In genomic region chr7:116031388-116031717, GRCm38 (mm10) we compare ENCODE assay signal across 9 mouse cellular contexts. TPM values are rescaled to one million over a fixed set of nuclear protein-coding genes. Genes with fewer than 3 reads are reported as not detected.
A peak's percentile ranks its signal among the peaks of the same experiment; 100 is the strongest.
DNase-seq lines count a peak whose midpoint lies in the region; ATAC-seq and TF ChIP-seq lines count a peak whose summit lies in the region.
"Had no signal": no experiment of that assay in that cellular context is flagged by ENCODE, and none has a peak within 500 bp of the region (broad histone marks: within the 10 kb centered on the region; RNA-seq: fewer than 3 reads in every experiment).

No protein-coding gene starts in this region.

- H3K27me3 ChIP-seq in megakaryocyte, embryonic 14.5 days (replicated peaks), result peaks cover 74% of the 10 kb centered on the region
- 0 out of 2 replicates have a peak, but pooled peaks cover 2% of the 10 kb centered on the region for H3K27me3 ChIP-seq in forebrain, embryonic 11.5 days (ENCODE audit: control insufficient read depth, insufficient read depth, low read length)
- H3K27me3 ChIP-seq in limb, embryonic 14.5 days (ENCODE audit: control insufficient read depth, insufficient read depth, low read length), result peaks cover 22% of the 10 kb centered on the region
- peaks cover 5% of the 10 kb centered on the region for H3K27me3 ChIP-seq in stomach, embryonic 14.5 days (ENCODE audit: control insufficient read depth, insufficient read depth, low read length)

- WGBS in forebrain, embryonic 11.5 days, result under 1% methylated on average over 14 of the region's 14 CpGs
- WGBS in limb, embryonic 14.5 days, result 2% methylated on average over 14 of the region's 14 CpGs
- WGBS in stomach, embryonic 14.5 days, result under 1% methylated on average over 14 of the region's 14 CpGs

- no peaks in the 10 kb centered on the region for H3K9me3 ChIP-seq in megakaryocyte, embryonic 14.5 days
- H3K9me3 ChIP-seq in forebrain, embryonic 11.5 days (ENCODE audit: control insufficient read depth, low read length), result no peaks in the 10 kb centered on the region
- H3K9me3 ChIP-seq in limb, embryonic 14.5 days (ENCODE audit: control insufficient read depth, low read length), result no peaks in the 10 kb centered on the region
- no peaks in the 10 kb centered on the region for H3K9me3 ChIP-seq in stomach, embryonic 14.5 days (ENCODE audit: control insufficient read depth, low read depth, low read length)

- TF ChIP-seq POLR2A in limb, embryonic 14.5 days (IDR thresholded peaks at IDR 0.05; ENCODE audit: borderline replicate concordance, extremely low read depth, insufficient read depth, insufficient read length), result no peak

- H3K4me2 ChIP-seq in forebrain, embryonic 11.5 days (ENCODE audit: low read depth, low read length, severe bottlenecking), result peak overlapping the region; percentile 100
- peak overlapping the region; percentile 96 for H3K4me2 ChIP-seq in limb, embryonic 14.5 days (replicated peaks; ENCODE audit: low read depth, low read length, severe bottlenecking)
- H3K4me2 ChIP-seq in stomach, embryonic 14.5 days (replicated peaks; ENCODE audit: low read depth, low read length), result peak overlapping the region; percentile 92

- H3K27ac ChIP-seq in forebrain, embryonic 11.5 days (ENCODE audit: low read depth, low read length), result peak overlapping the region; percentile 96
- peak overlapping the region; percentile 94 for H3K27ac ChIP-seq in limb, embryonic 14.5 days (replicated peaks; ENCODE audit: low read depth, low read length)
- peak overlapping the region; percentile 84 for H3K27ac ChIP-seq in stomach, embryonic 14.5 days (ENCODE audit: low read length)

- H3K9ac ChIP-seq in forebrain, embryonic 11.5 days (ENCODE audit: low read length), result peak overlapping the region; percentile 98
- H3K9ac ChIP-seq in limb, embryonic 14.5 days (ENCODE audit: low read depth, low read length, severe bottlenecking), result peak overlapping the region; percentile 84
- H3K9ac ChIP-seq in stomach, embryonic 14.5 days (replicated peaks; ENCODE audit: low read depth, low read length), result peak overlapping the region; percentile 73

- H3K36me3 ChIP-seq in megakaryocyte, embryonic 14.5 days (replicated peaks; ENCODE audit: low read length), result no peaks in the 10 kb centered on the region
- H3K36me3 ChIP-seq in forebrain, embryonic 11.5 days (ENCODE audit: control insufficient read depth, insufficient read depth, low read length), result no peaks in the 10 kb centered on the region
- H3K36me3 ChIP-seq in limb, embryonic 14.5 days (ENCODE audit: control insufficient read depth, insufficient read depth, low read length), result no peaks in the 10 kb centered on the region; the same call in 1 of the 2 replicates
- no peaks in the 10 kb centered on the region for H3K36me3 ChIP-seq in stomach, embryonic 14.5 days (ENCODE audit: control insufficient read depth, insufficient read depth, low read length)

- peaks cover 36% of the 10 kb centered on the region for H3K4me1 ChIP-seq in megakaryocyte, embryonic 14.5 days
- H3K4me1 ChIP-seq in forebrain, embryonic 11.5 days (replicated peaks; ENCODE audit: control insufficient read depth, insufficient read depth, low read length), result peaks cover 10% of the 10 kb centered on the region; the same call in 1 of the 2 replicates
- peaks cover 8% of the 10 kb centered on the region; the same call in 1 of the 2 replicates for H3K4me1 ChIP-seq in limb, embryonic 14.5 days (ENCODE audit: control insufficient read depth, insufficient read depth, low read length)
- H3K4me1 ChIP-seq in stomach, embryonic 14.5 days (ENCODE audit: control insufficient read depth, insufficient read depth, low read length), result peaks cover 5% of the 10 kb centered on the region; the same call in 1 of the 2 replicates

- DNase-seq in forebrain, embryonic 11.5 days (ENCODE audit: low spot score), result no peak
- DNase-seq in limb, embryonic 14.5 days (ENCODE audit: low spot score), result no peak
- no peak for DNase-seq in spleen, postnatal 4 days (ENCODE audit: low spot score in 2 of 2)

- peak overlapping the region; percentile 91 for H3K4me3 ChIP-seq in megakaryocyte, embryonic 14.5 days (replicated peaks)
- H3K4me3 ChIP-seq in forebrain, embryonic 11.5 days (ENCODE audit: low read depth, low read length), result peak overlapping the region; percentile 55
- H3K4me3 ChIP-seq in limb, embryonic 14.5 days (replicated peaks; ENCODE audit: low read length), result peak overlapping the region; percentile 54
- peak overlapping the region; percentile 49 for H3K4me3 ChIP-seq in stomach, embryonic 14.5 days (ENCODE audit: low read depth, low read length)

- no peak for ATAC-seq in megakaryocyte, adult 5-6 weeks (ENCODE audit: poor library complexity, severe bottlenecking)
- ATAC-seq in forebrain, embryonic 11.5 days (replicated peaks; ENCODE audit: low FRiP score), result peak; percentile 4; the same call in 1 of the 2 replicates
- ATAC-seq in limb, embryonic 14.5 days (ENCODE audit: low FRiP score, low read depth), result 0 out of 2 replicates have a peak, but pooled peaks have one; percentile 3
- ATAC-seq in stomach, embryonic 14.5 days (ENCODE audit: insufficient number of reproducible peaks, insufficient read depth, low FRiP score, low read depth), result no peak
- ATAC-seq in monocyte, adult 5-6 weeks (replicated peaks; ENCODE audit: insufficient number of reproducible peaks, low FRiP score, low TSS enrichment, poor library complexity, severe bottlenecking), result no peak
- no peak for ATAC-seq in inflammation-experienced regulatory T-cells, adult 6 months

RNA-seq across cellular contexts. Expression of gene Sox6, which starts 7.2 kb away (rescaled TPM):
- 0.17 TPM in 1 of 2 replicates, not detected in the other for polyA plus RNA-seq in megakaryocyte, embryonic 14.5 days (2012; ENCODE audit: insufficient read depth, low replicate concordance)
- 0.45 and 3.8 TPM in 2 replicates for total RNA-seq in megakaryocyte, adult 5-6 weeks (2015)
- 0.99 and 1.2 TPM in 2 replicates for total RNA-seq in megakaryocyte, adult 5-6 weeks (2017)
- polyA plus RNA-seq in forebrain, embryonic 11.5 days (2014; fragmentation: Nextera tagmentation; extraction: Ambion mirVana), result 127 and 154 TPM in 2 replicates
- 21.3 and 34.0 TPM in 2 replicates for polyA plus RNA-seq in limb, embryonic 14.5 days (2012; rRNA removed)
- polyA plus RNA-seq in limb, embryonic 14.5 days (2014; fragmentation: Nextera tagmentation; extraction: Ambion mirVana), result 59.4 and 67.4 TPM in 2 replicates
- polyA plus RNA-seq in stomach, embryonic 14.5 days (2014; fragmentation: Nextera tagmentation; extraction: Ambion mirVana), result 38.7 and 40.6 TPM in 2 replicates
- 0.29 to 2.1 TPM in 2 of 3 replicates, not detected in the other for total RNA-seq in monocyte, adult 5-6 weeks (2017)
- not detected for polyA plus RNA-seq in inflammation-experienced regulatory T-cells, adult 6 months (2017; shearing (Covaris generic))

RNA-seq across cellular contexts. Expression of gene 1110004F10Rik, which starts 7.8 kb away (rescaled TPM):
- 10.6 and 59.4 TPM in 2 replicates for polyA plus RNA-seq in megakaryocyte, embryonic 14.5 days (2012; ENCODE audit: insufficient read depth, low replicate concordance)
- total RNA-seq in megakaryocyte, adult 5-6 weeks (2015), result 85.7 and 95.9 TPM in 2 replicates
- 154 and 167 TPM in 2 replicates for total RNA-seq in megakaryocyte, adult 5-6 weeks (2017)
- 358 and 366 TPM in 2 replicates for polyA plus RNA-seq in forebrain, embryonic 11.5 days (2014; fragmentation: Nextera tagmentation; extraction: Ambion mirVana)
- polyA plus RNA-seq in limb, embryonic 14.5 days (2012; rRNA removed), result 183 and 187 TPM in 2 replicates
- polyA plus RNA-seq in limb, embryonic 14.5 days (2014; fragmentation: Nextera tagmentation; extraction: Ambion mirVana), result 283 and 299 TPM in 2 replicates
- polyA plus RNA-seq in stomach, embryonic 14.5 days (2014; fragmentation: Nextera tagmentation; extraction: Ambion mirVana), result 271 and 275 TPM in 2 replicates
- 163 to 218 TPM (median 176 TPM) in 3 replicates for total RNA-seq in monocyte, adult 5-6 weeks (2017)
- polyA plus RNA-seq in inflammation-experienced regulatory T-cells, adult 6 months (2017; shearing (Covaris generic)), result 100 to 1,000 TPM; 199 to 229 (median 218) TPM

RNA-seq across cellular contexts. Expression of gene Gm4353, which starts 53.1 kb away (rescaled TPM):
- 0.82 TPM in 1 of 2 replicates, not detected in the other for polyA plus RNA-seq in megakaryocyte, embryonic 14.5 days (2012; ENCODE audit: insufficient read depth, low replicate concordance)
- total RNA-seq in megakaryocyte, adult 5-6 weeks (2015), result 0.22 and 0.23 TPM in 2 replicates
- total RNA-seq in megakaryocyte, adult 5-6 weeks (2017), result 0.66 and 0.81 TPM in 2 replicates
- polyA plus RNA-seq in forebrain, embryonic 11.5 days (2014; fragmentation: Nextera tagmentation; extraction: Ambion mirVana), result 0.56 and 0.91 TPM in 2 replicates
- 0.79 and 0.87 TPM in 2 replicates for polyA plus RNA-seq in limb, embryonic 14.5 days (2012; rRNA removed)
- polyA plus RNA-seq in limb, embryonic 14.5 days (2014; fragmentation: Nextera tagmentation; extraction: Ambion mirVana), result 1.1 and 1.4 TPM in 2 replicates
- 0.71 and 1.2 TPM in 2 replicates for polyA plus RNA-seq in stomach, embryonic 14.5 days (2014; fragmentation: Nextera tagmentation; extraction: Ambion mirVana)
- total RNA-seq in monocyte, adult 5-6 weeks (2017), result 0.67 to 1.2 TPM (median 0.75 TPM) in 3 replicates
- 1 to 10 TPM in 2 of 3 experiments, under 1 TPM in 1; 0.34 to 1.2 (median 1.2) TPM for polyA plus RNA-seq in inflammation-experienced regulatory T-cells, adult 6 months (2017; shearing (Covaris generic))
- total RNA-seq: neutrophil, adult 5-6 weeks had no signal

Comparison
In these comparisons a context has a peak if more than half of its experiments do, and no peak if none do; other contexts are left out.
1. ATAC-seq: peak in forebrain, embryonic 11.5 days (single experiment) and limb, embryonic 14.5 days (single experiment); none in megakaryocyte, adult 5-6 weeks (single experiment), stomach, embryonic 14.5 days (single experiment), monocyte, adult 5-6 weeks (single experiment) and inflammation-experienced regulatory T-cells, adult 6 months (single experiment).
2. RNA of gene Sox6, which starts 7.2 kb away (polyA plus RNA-seq): 127 to 154 TPM in forebrain, embryonic 11.5 days, 21.3 to 67.4 TPM in limb, embryonic 14.5 days and 38.7 to 40.6 TPM in stomach, embryonic 14.5 days; 0.17 TPM in megakaryocyte, embryonic 14.5 days and not detected in inflammation-experienced regulatory T-cells, adult 6 months; every median in the first group is over 10 times any median in the second.
3. Peak in every context shown above with its lines, with median percentiles within 50 percentile points of each other: H3K4me3 ChIP-seq, H3K27ac ChIP-seq, H3K4me2 ChIP-seq and H3K9ac ChIP-seq.